Mouse (Mus musculus) frontal cortex, postnatal 14 days (tissue): ENCODE measurements around the gene Ddx56.

Source experiments
- DNase-seq, 2 experiments: peaks; one replicate each; pipeline ENCODE4 v3.0.0; 2022; ENCODE audit warnings: low spot score in 2 of 2

Gene Ddx56

GRCm38 (mm10) chr11:6267320-6268254, at the start of gene Ddx56:
Gene Ddx56, minus strand, starts transcription at chr11:6267772.
- peak; percentile 86 to 89 for DNase-seq

- DNase-seq, result no peak
Measured at GRCm38 (mm10) chr11:6316821-6317220, 49.2 kb upstream of the Ddx56 start.

GRCm38 (mm10) chr11:6313874-6314406, 46.4 kb upstream of the Ddx56 start:
- no peak for DNase-seq

GRCm38 (mm10) chr11:6308181-6308580, 40.6 kb upstream of the Ddx56 start:
- DNase-seq, result no peak

GRCm38 (mm10) chr11:6305943-6306430, 38.4 kb upstream of the Ddx56 start:
- DNase-seq, result no peak

GRCm38 (mm10) chr11:6302793-6303192, 35.2 kb upstream of the Ddx56 start:
- no peak for DNase-seq

- no peak for DNase-seq
Measured at GRCm38 (mm10) chr11:6299435-6299834, 31.9 kb upstream of the Ddx56 start.

GRCm38 (mm10) chr11:6296077-6296476, 28.5 kb upstream of the Ddx56 start:
- DNase-seq, result no peak

GRCm38 (mm10) chr11:6294632-6295031, 27.1 kb upstream of the Ddx56 start:
- no peak for DNase-seq

GRCm38 (mm10) chr11:6293601-6294000, 26.0 kb upstream of the Ddx56 start:
- DNase-seq, result no peak

GRCm38 (mm10) chr11:6292988-6293349, 25.4 kb upstream of the Ddx56 start:
- no peak for DNase-seq

- peak in 1 of 2 experiments; percentile 80 for DNase-seq
Measured at GRCm38 (mm10) chr11:6292116-6292987, 24.8 kb upstream of the Ddx56 start.

- peak; percentile 97 to 98 for DNase-seq
Measured at GRCm38 (mm10) chr11:6291401-6292115, 24.0 kb upstream of the Ddx56 start, which contains the start of gene Ogdh. Gene Ogdh, plus strand, starts transcription at chr11:6291633.

- no peak for DNase-seq
Measured at GRCm38 (mm10) chr11:6290883-6291282, 23.3 kb upstream of the Ddx56 start.

GRCm38 (mm10) chr11:6290138-6290537, 22.6 kb upstream of the Ddx56 start:
- no peak for DNase-seq

- no peak for DNase-seq
Measured at GRCm38 (mm10) chr11:6282940-6283339, 15.4 kb upstream of the Ddx56 start.

GRCm38 (mm10) chr11:6276466-6276865, 8.9 kb upstream of the Ddx56 start:
- DNase-seq, result no peak

GRCm38 (mm10) chr11:6275094-6275484, 7.5 kb upstream of the Ddx56 start:
- DNase-seq, result no peak

GRCm38 (mm10) chr11:6274387-6275093, 7.0 kb upstream of the Ddx56 start, which contains the start of gene Tmed4:
Gene Tmed4, minus strand, starts transcription at chr11:6274870.
- peak; percentile 93 to 95 for DNase-seq

- DNase-seq, result no peak
Measured at GRCm38 (mm10) chr11:6273607-6274006, 6.0 kb upstream of the Ddx56 start.

GRCm38 (mm10) chr11:6266621-6267020, 951 bp downstream of the Ddx56 start:
- DNase-seq, result no peak
